Mouse (Mus musculus) liver, embryonic 16.5 days (tissue): ENCODE data around the gene Haus5. TPM values are rescaled to one million over a fixed set of nuclear protein-coding genes. Genes with fewer than 3 reads are reported as not detected.

Experiments used
- ATAC-seq: fragments of 200-750 bp; cut with Nextera tagmentation; 2 replicates; pipeline ENCODE4 v1.8.0; 2017; ENCODE audit warnings: low read depth, mild to moderate bottlenecking, moderate number of reproducible peaks, moderate library complexity
- H3K27ac ChIP-seq: fragments of 300-500 bp; sonication (generic); 2 replicates; pipeline ENCODE4 v1.5.1; 2014; ENCODE audit warnings: mild to moderate bottlenecking, low read length
- H3K27me3 ChIP-seq: fragments of 300-500 bp; sonication (generic); 2 replicates; pipeline ENCODE4 v1.6.1; 2014; ENCODE audit warnings: low read depth, low read length, mixed read lengths; ENCODE audit not compliant: control insufficient read depth, insufficient read depth
- H3K36me3 ChIP-seq: fragments of 300-500 bp; sonication (generic); 2 replicates; pipeline ENCODE4 v1.6.1; 2014; ENCODE audit warnings: mild to moderate bottlenecking; ENCODE audit not compliant: control insufficient read depth, insufficient read depth
- H3K4me1 ChIP-seq: fragments of 300-500 bp; sonication (generic); 2 replicates; pipeline ENCODE4 v1.6.1; 2014; ENCODE audit warnings: low read depth, low read length, mixed read lengths; ENCODE audit not compliant: control insufficient read depth
- H3K4me2 ChIP-seq: fragments of 300-500 bp; sonication (generic); 2 replicates; pipeline ENCODE4 v1.6.1; 2014; ENCODE audit warnings: low read depth, low read length, mixed read lengths
- H3K4me3 ChIP-seq: fragments of 300-500 bp; sonication (generic); 2 replicates; pipeline ENCODE4 v1.5.1; 2014; ENCODE audit warnings: low read depth, mild to moderate bottlenecking, low read length
- H3K9ac ChIP-seq: fragments of 300-500 bp; sonication (generic); 2 replicates; pipeline ENCODE4 v1.6.1; 2014; ENCODE audit warnings: low read depth, low read length
- H3K9me3 ChIP-seq: fragments of 300-500 bp; sonication (generic); replicated peaks from 2 replicates; pipeline ENCODE4 v1.6.1; 2016; ENCODE audit warnings: low read length; ENCODE audit not compliant: control insufficient read depth
- WGBS: fragments of 180-500 bp; shearing (Covaris S2); extraction: QIAGEN DNeasy Blood & Tissue Kit; methylation state at CpG from one replicate; pipeline ENCODE4 v1.1.7; 2014; ENCODE audit not compliant: insufficient replicate concordance; 5-methylcytosine and 5-hydroxymethylcytosine counted together
- polyA plus RNA-seq: library from polyadenylated mRNA; unstranded; fragments of >200 nt; fragmentation: Nextera tagmentation; extraction: Ambion mirVana; gene quantifications from 2 replicates; pipeline ENCODE4 v1.2.1, GENCODE M21; 2015

Gene Haus5
- polyA plus RNA-seq, 1 experiment from 2014 or later: 28.5 TPM

- no peak overlapping the region for H3K27ac ChIP-seq
- no peak overlapping the region for H3K4me2 ChIP-seq
- H3K9me3 ChIP-seq: no peaks in the 10 kb centered on the region
- 54% methylated on average over 5 of the region's 5 CpGs for WGBS
- no peaks in the 10 kb centered on the region for H3K27me3 ChIP-seq
- no peak overlapping the region for H3K4me3 ChIP-seq
- no peaks in the 10 kb centered on the region for H3K4me1 ChIP-seq
- H3K9ac ChIP-seq: no peak overlapping the region
- ATAC-seq: no peak
- H3K36me3 ChIP-seq: no peaks in the 10 kb centered on the region
Observed at GRCm38 (mm10) chr7:30678263-30678975, 13.6 kb upstream of the Haus5 start.

- Histone ChIP-seq H3K9me3 (no peaks in the 10 kb centered on the region), H3K27me3 (no peaks in the 10 kb centered on the region), H3K4me3 (no peak within 1 kb of the TSS), H3K4me2 (no peak within 1 kb of the TSS), H3K9ac (no peak within 1 kb of the TSS), H3K36me3 (no peaks in the 10 kb centered on the region), H3K27ac (no peak within 1 kb of the TSS), H3K4me1 (no peaks in the 10 kb centered on the region)
- ATAC-seq: no peak
- WGBS: 60% methylated on average over 9 of the region's 9 CpGs
Observed at GRCm38 (mm10) chr7:30671480-30671879, 6.7 kb upstream of the Haus5 start, which contains the start of gene Pmis2. Pmis2 (minus strand) TSS chr7:30671605.

- Histone ChIP-seq H3K4me2 (no peak overlapping the region), H3K36me3 (no peaks in the 10 kb centered on the region), H3K4me1 (peaks cover 7% of the 10 kb centered on the region), H3K27ac (no peak overlapping the region), H3K9ac (no peak overlapping the region), H3K4me3 (no peak overlapping the region), H3K9me3 (no peaks in the 10 kb centered on the region), H3K27me3 (no peaks in the 10 kb centered on the region)
- WGBS: 25% methylated on average over 3 of the region's 3 CpGs
- ATAC-seq: no peak
Observed at GRCm38 (mm10) chr7:30669229-30669628, 4.4 kb upstream of the Haus5 start.

- H3K36me3 ChIP-seq: peaks cover 14% of the 10 kb centered on the region
- no peaks in the 10 kb centered on the region for H3K9me3 ChIP-seq
- no peaks in the 10 kb centered on the region for H3K27me3 ChIP-seq
- H3K4me1 ChIP-seq: peaks cover 12% of the 10 kb centered on the region
- H3K27ac ChIP-seq: no peak overlapping the region
- ATAC-seq: 0 out of 2 replicates have a peak, but pooled peaks have one; percentile 14
- peak overlapping the region; percentile 95 for H3K4me2 ChIP-seq
- H3K9ac ChIP-seq: peak overlapping the region; percentile 89
- H3K4me3 ChIP-seq: peak overlapping the region; percentile 87
- WGBS: 5% methylated on average over 11 of the region's 11 CpGs
Observed at GRCm38 (mm10) chr7:30665321-30665720, 527 bp upstream of the Haus5 start.

- peak; percentile 100 for ATAC-seq
- Histone ChIP-seq H3K36me3 (peaks cover 31% of the 10 kb centered on the region), H3K27me3 (no peaks in the 10 kb centered on the region), H3K4me2 (peak within 1 kb of the TSS; percentile 63), H3K4me3 (peak within 1 kb of the TSS; percentile 94), H3K9me3 (no peaks in the 10 kb centered on the region), H3K4me1 (peaks cover 6% of the 10 kb centered on the region), H3K9ac (peak within 1 kb of the TSS; percentile 95), H3K27ac (peak within 1 kb of the TSS; percentile 80)
- under 1% methylated on average over 59 of the region's 59 CpGs for WGBS
Observed at GRCm38 (mm10) chr7:30649591-30650540, 14.9 kb downstream of the Haus5 start, which contains the start of gene Rbm42. Rbm42 (minus strand) TSS chr7:30650317.

GRCm38 (mm10) chr7:30639083-30639482 lies 25.7 kb downstream of the Haus5 start:
- Histone ChIP-seq H3K27me3 (peaks cover 26% of the 10 kb centered on the region), H3K27ac (no peak overlapping the region), H3K9ac (peak overlapping the region; percentile 7; the same call in 1 of the 2 replicates), H3K4me2 (no peak overlapping the region), H3K4me3 (no peak overlapping the region), H3K36me3 (peaks cover 15% of the 10 kb centered on the region), H3K4me1 (no peaks in the 10 kb centered on the region; the same call in 1 of the 2 replicates), H3K9me3 (no peaks in the 10 kb centered on the region)
- no peak for ATAC-seq
- 30% methylated on average over 4 of the region's 4 CpGs for WGBS

GRCm38 (mm10) chr7:30636395-30636794 lies 28.4 kb downstream of the Haus5 start:
- Histone ChIP-seq H3K4me1 (no peaks in the 10 kb centered on the region; the same call in 1 of the 2 replicates), H3K9ac (no peak overlapping the region), H3K4me2 (no peak overlapping the region), H3K9me3 (no peaks in the 10 kb centered on the region), H3K27me3 (peaks cover 47% of the 10 kb centered on the region), H3K4me3 (no peak overlapping the region), H3K36me3 (peaks cover 3% of the 10 kb centered on the region; the same call in 1 of the 2 replicates), H3K27ac (no peak overlapping the region)
- no peak for ATAC-seq
- 14% methylated on average over 11 of the region's 11 CpGs for WGBS

GRCm38 (mm10) chr7:30635752-30636151 lies 29.0 kb downstream of the Haus5 start, which contains the start of gene Etv2:
Etv2 (minus strand) TSS chr7:30635852.
- Histone ChIP-seq H3K27ac (no peak within 1 kb of the TSS), H3K4me2 (peak within 1 kb of the TSS; percentile 17; the same call in 1 of the 2 replicates), H3K4me1 (no peaks in the 10 kb centered on the region; the same call in 1 of the 2 replicates), H3K4me3 (no peak within 1 kb of the TSS), H3K9me3 (no peaks in the 10 kb centered on the region), H3K27me3 (peaks cover 49% of the 10 kb centered on the region), H3K9ac (no peak within 1 kb of the TSS), H3K36me3 (no peaks in the 10 kb centered on the region)
- 8% methylated on average over 5 of the region's 5 CpGs for WGBS
- ATAC-seq: no peak
